In genomic region chr13:86004907-86005675, GRCm38 (mm10) we compare ENCODE assay signal across 24 mouse cellular contexts. TPM values are rescaled to one million over a fixed set of nuclear protein-coding genes. Genes with fewer than 3 reads are reported as not detected.
DNase-seq lines count a peak whose midpoint lies in the region; ATAC-seq and TF ChIP-seq lines count a peak whose summit lies in the region.
"Had no signal": no experiment of that assay in that cellular context is flagged by ENCODE, and none has a peak within 500 bp of the region (broad histone marks: within the 10 kb centered on the region; RNA-seq: fewer than 3 reads in every experiment).

No protein-coding gene starts in this region.

- H3K4me2 ChIP-seq in forebrain, postnatal 0 days (ENCODE audit: low read depth) = no peak overlapping the region
- H3K4me2 ChIP-seq: heart, embryonic 13.5 days; limb, embryonic 13.5 days; liver, embryonic 12.5 days; neural tube, embryonic 13.5 days had no signal

- H3K27ac ChIP-seq in forebrain, postnatal 0 days (ENCODE audit: low read depth, low read length) = no peak overlapping the region
- no peak overlapping the region for H3K27ac ChIP-seq in forebrain, embryonic 10.5 days
- H3K27ac ChIP-seq: heart, embryonic 13.5 days; limb, embryonic 13.5 days; liver, embryonic 12.5 days; midbrain, embryonic 10.5 days; neural tube, embryonic 13.5 days had no signal

- ATAC-seq in forebrain, postnatal 0 days = no peak
- ATAC-seq in cerebellum, adult (ENCODE audit: insufficient number of reproducible peaks, low FRiP score, low TSS enrichment) = no peak
- ATAC-seq: intestine, postnatal 0 days; liver, embryonic 12.5 days; midbrain, embryonic 16.5 days had no signal

- peak; percentile 8 for DNase-seq in forebrain, postnatal 0 days
- DNase-seq in forebrain, embryonic 10.5 days (ENCODE audit: extremely low spot score, low spot score) = no peak
- peak; percentile 9 to 52 for DNase-seq in left cerebral cortex, postnatal 14 days (ENCODE audit: low spot score in 2 of 2)
- DNase-seq in left cerebral cortex, postnatal 4 days = no peak
- DNase-seq in right cerebral cortex, adult 2 months (ENCODE audit: low spot score in 2 of 2) = peak; percentile 23 to 37
- no peak for DNase-seq in heart, adult 11 months
- no peak for DNase-seq in thymus, adult 18-20 months
- DNase-seq: adrenal gland, postnatal 10 days; cerebellum, adult 9-10 months; heart, postnatal 14 days; kidney, postnatal 25 days; lung, adult 18-20 months; lung, postnatal 10 days; retina, postnatal 1 day; thymus, postnatal 36 days had no signal

- intact Hi-C loops in left cerebral cortex, postnatal 14 days (cut with DNase I) = no loop called here
- intact Hi-C loops in left cerebral cortex, postnatal 4 days (cut with DNase I) = no loop called here

- no peak overlapping the region for H3K9ac ChIP-seq in forebrain, postnatal 0 days
- H3K9ac ChIP-seq: heart, embryonic 13.5 days; limb, embryonic 13.5 days; liver, embryonic 12.5 days; neural tube, embryonic 13.5 days had no signal

- no peaks in the 10 kb centered on the region for H3K36me3 ChIP-seq in forebrain, postnatal 0 days (ENCODE audit: insufficient read depth)
- no peaks in the 10 kb centered on the region for H3K36me3 ChIP-seq in forebrain, embryonic 10.5 days (replicated peaks)
- H3K36me3 ChIP-seq: heart, embryonic 13.5 days; limb, embryonic 13.5 days; liver, embryonic 12.5 days; midbrain, embryonic 10.5 days; neural tube, embryonic 13.5 days had no signal

- H3K27me3 ChIP-seq in forebrain, postnatal 0 days (ENCODE audit: insufficient read depth, low read length) = no peaks in the 10 kb centered on the region
- H3K27me3 ChIP-seq in forebrain, embryonic 10.5 days (ENCODE audit: poor library complexity, severe bottlenecking) = no peaks in the 10 kb centered on the region
- H3K27me3 ChIP-seq: heart, embryonic 13.5 days; limb, embryonic 13.5 days; liver, embryonic 12.5 days; neural tube, embryonic 13.5 days had no signal

- H3K4me1 ChIP-seq in forebrain, postnatal 0 days (ENCODE audit: insufficient read depth) = no peaks in the 10 kb centered on the region
- no peaks in the 10 kb centered on the region for H3K4me1 ChIP-seq in forebrain, embryonic 10.5 days
- H3K4me1 ChIP-seq: heart, embryonic 13.5 days; limb, embryonic 13.5 days; liver, embryonic 12.5 days; midbrain, embryonic 10.5 days; neural tube, embryonic 13.5 days had no signal

- no peak overlapping the region for H3K4me3 ChIP-seq in forebrain, postnatal 0 days (ENCODE audit: low read depth, low read length)
- no peak overlapping the region for H3K4me3 ChIP-seq in forebrain, embryonic 10.5 days
- H3K4me3 ChIP-seq: heart, embryonic 13.5 days; limb, embryonic 13.5 days; liver, embryonic 12.5 days; midbrain, embryonic 10.5 days; myocyte; neural tube, embryonic 13.5 days had no signal

- H3K9me3 ChIP-seq in forebrain, postnatal 0 days (ENCODE audit: low read length) = no peaks in the 10 kb centered on the region
- no peaks in the 10 kb centered on the region for H3K9me3 ChIP-seq in forebrain, embryonic 10.5 days
- H3K9me3 ChIP-seq: heart, embryonic 13.5 days; limb, embryonic 13.5 days; liver, embryonic 12.5 days; midbrain, embryonic 10.5 days; neural tube, embryonic 13.5 days had no signal

- WGBS in forebrain, postnatal 0 days = 63% methylated on average over 7 of the region's 7 CpGs
- 85% methylated on average over 7 of the region's 7 CpGs for WGBS in forebrain, embryonic 10.5 days

- TF ChIP-seq CTCF in forebrain, postnatal 0 days (IDR thresholded peaks at IDR 0.05; ENCODE audit: low read depth) = no peak

RNA-seq across cellular contexts. Expression of gene Cox7c, which starts 41.6 kb away (rescaled TPM):
- total RNA-seq in forebrain, postnatal 0 days (2014; rRNA removed) = 695 and 1,011 TPM in 2 replicates
- polyA plus RNA-seq in forebrain, postnatal 0 days (2015; fragmentation: Nextera tagmentation; extraction: Ambion mirVana) = 731 and 928 TPM in 2 replicates
- 624 and 633 TPM in 2 replicates for polyA plus RNA-seq in forebrain, embryonic 10.5 days (2016; fragmentation: Nextera tagmentation; extraction: Ambion mirVana)
- total RNA-seq in left cerebral cortex, postnatal 14 days (2021) = 100 to 1,000 TPM; 471 to 481 TPM
- 100 to 1,000 TPM; 310 to 339 TPM for total RNA-seq in left cerebral cortex, postnatal 4 days (2021)

Comparison
In these comparisons a context has a peak if more than half of its experiments do, and no peak if none do; other contexts are left out.
1. DNase-seq: peak in forebrain, postnatal 0 days (single experiment), left cerebral cortex, postnatal 14 days (2 of 2) and right cerebral cortex, adult 2 months (2 of 2); none in forebrain, embryonic 10.5 days (single experiment), left cerebral cortex, postnatal 4 days (single experiment), heart, adult 11 months (single experiment) and thymus, adult 18-20 months (0 of 2).